Mouse (Mus musculus) forebrain, embryonic 16.5 days (tissue): ENCODE measurements around the gene Osbp2. TPM values are rescaled to one million over a fixed set of nuclear protein-coding genes. Genes with fewer than 3 reads are reported as not detected.

Experiments
- ATAC-seq: fragments of 200-750 bp; cut with Nextera tagmentation; 2 replicates; pipeline ENCODE4 v1.8.0; 2017; ENCODE audit warnings: mild to moderate bottlenecking, moderate library complexity
- H3K27ac ChIP-seq: fragments of 300-500 bp; sonication (generic); 2 replicates; pipeline ENCODE4 v1.5.1; 2014; ENCODE audit warnings: low read length, control low read depth
- H3K27me3 ChIP-seq: fragments of 300-500 bp; sonication (generic); replicated peaks from 2 replicates; pipeline ENCODE4 v1.6.1; 2014; ENCODE audit warnings: low read length; ENCODE audit not compliant: control insufficient read depth, insufficient read depth
- H3K36me3 ChIP-seq: fragments of 300-500 bp; sonication (generic); 2 replicates; pipeline ENCODE4 v1.6.1; 2014; ENCODE audit not compliant: control insufficient read depth, insufficient read depth
- H3K4me1 ChIP-seq: fragments of 300-500 bp; sonication (generic); replicated peaks from 2 replicates; pipeline ENCODE4 v1.6.1; 2014; ENCODE audit warnings: low read length; ENCODE audit not compliant: control insufficient read depth, insufficient read depth
- H3K4me2 ChIP-seq: fragments of 300-500 bp; sonication (generic); 2 replicates; pipeline ENCODE4 v1.6.1; 2014; ENCODE audit warnings: mild to moderate bottlenecking, low read length, control low read depth
- H3K4me3 ChIP-seq: fragments of 300-500 bp; sonication (generic); replicated peaks from 2 replicates; pipeline ENCODE4 v1.5.1; 2014; ENCODE audit warnings: mild to moderate bottlenecking, low read length, control low read depth
- H3K9ac ChIP-seq: fragments of 300-500 bp; sonication (generic); replicated peaks from 2 replicates; pipeline ENCODE4 v1.6.1; 2014; ENCODE audit warnings: low read depth, low read length, control low read depth
- H3K9me3 ChIP-seq: fragments of 300-500 bp; sonication (generic); 2 replicates; pipeline ENCODE4 v1.6.1; 2016; ENCODE audit warnings: low read length; ENCODE audit not compliant: control insufficient read depth
- WGBS: fragments of 180-500 bp; shearing (Covaris S2); extraction: QIAGEN DNeasy Blood & Tissue Kit; methylation state at CpG from one replicate; pipeline ENCODE4 v1.1.7; 2014; 5-methylcytosine and 5-hydroxymethylcytosine counted together
- polyA plus RNA-seq: library from polyadenylated mRNA; unstranded; fragments of >200 nt; fragmentation: Nextera tagmentation; extraction: Ambion mirVana; gene quantifications from 2 replicates; pipeline ENCODE4 v1.2.1, GENCODE M21; 2015

Osbp2 gene
- polyA plus RNA-seq, 1 experiment from 2014 or later, result 19.5 TPM

- peak; percentile 82 for ATAC-seq
- Histone ChIP-seq H3K9me3 (no peaks in the 10 kb centered on the region), H3K27ac (no peak overlapping the region), H3K4me2 (peak overlapping the region; percentile 78), H3K36me3 (no peaks in the 10 kb centered on the region), H3K27me3 (peaks cover 16% of the 10 kb centered on the region), H3K9ac (peak overlapping the region; percentile 74), H3K4me1 (peaks cover 12% of the 10 kb centered on the region), H3K4me3 (peak overlapping the region; percentile 55)
- WGBS, result 1% methylated on average over 51 of the region's 56 CpGs
Observed at GRCm38 (mm10) chr11:3774463-3775262, 89.0 kb downstream of the Osbp2 start.

DNA sequence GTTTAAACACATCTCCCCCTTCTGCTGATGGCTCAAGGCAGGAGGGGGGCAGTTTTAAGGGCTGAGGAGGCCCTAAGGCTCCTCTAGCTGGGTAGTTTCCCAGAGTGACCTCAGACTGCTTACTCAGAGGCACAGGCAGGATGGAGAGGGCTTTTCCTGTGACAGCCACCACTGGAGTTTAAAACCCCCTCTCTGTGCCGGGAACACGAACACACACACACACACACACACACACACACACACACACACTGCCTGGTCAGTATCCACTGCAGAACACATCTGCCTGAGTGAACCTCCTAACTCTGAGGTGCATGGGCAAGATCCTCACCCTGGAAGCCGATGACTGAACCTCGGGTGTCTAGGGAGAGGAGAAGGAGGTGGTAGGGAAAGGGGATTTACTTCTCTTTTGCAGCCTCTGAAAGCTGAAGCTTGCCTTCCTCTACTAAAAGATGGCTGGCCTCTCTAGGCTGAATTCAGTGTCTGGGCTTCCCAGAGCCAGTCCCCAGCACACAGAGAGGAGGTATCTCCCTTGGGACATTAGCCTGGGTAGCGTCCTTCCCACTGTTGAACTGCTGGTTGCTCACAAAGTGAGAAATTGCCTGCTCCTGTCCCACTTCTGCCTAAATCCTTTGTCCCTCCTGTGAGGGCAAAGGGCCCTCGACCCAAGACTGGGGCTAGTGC is 89.8 kb downstream of the Osbp2 start:
- WGBS, result 32% methylated on average over 6 of the region's 6 CpGs
- no peaks in the 10 kb centered on the region for H3K36me3 ChIP-seq
- ATAC-seq, result peak; percentile 36; the same call in 1 of the 2 replicates
- peak overlapping the region; percentile 78 for H3K4me2 ChIP-seq
- peak overlapping the region; percentile 55 for H3K4me3 ChIP-seq
- no peaks in the 10 kb centered on the region for H3K9me3 ChIP-seq
- peaks cover 12% of the 10 kb centered on the region for H3K4me1 ChIP-seq
- H3K27ac ChIP-seq, result no peak overlapping the region
- peaks cover 16% of the 10 kb centered on the region for H3K27me3 ChIP-seq
- peak overlapping the region; percentile 74 for H3K9ac ChIP-seq

DNA sequence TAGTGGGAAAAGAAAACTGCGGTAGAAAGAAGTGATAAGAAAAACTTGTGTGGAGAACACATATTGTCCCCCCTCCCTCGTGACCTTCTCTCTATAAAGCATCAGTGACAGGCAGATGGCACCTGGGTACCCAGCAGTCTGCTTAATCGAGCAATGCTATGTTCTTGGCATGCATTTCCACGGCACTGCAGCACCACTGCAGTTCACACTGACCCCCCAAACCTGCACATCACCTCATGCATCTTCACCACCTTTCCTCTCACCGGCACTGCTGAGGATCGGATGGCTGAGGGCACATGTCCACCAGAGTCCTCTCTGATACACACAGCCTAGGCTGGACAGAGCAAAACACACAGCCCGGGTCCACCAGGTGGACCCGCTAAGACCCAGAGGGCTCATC is 90.6 kb downstream of the Osbp2 start:
- Histone ChIP-seq H3K4me3 (peak overlapping the region; percentile 55), H3K9me3 (no peaks in the 10 kb centered on the region), H3K4me2 (peak overlapping the region; percentile 78), H3K9ac (no peak overlapping the region), H3K36me3 (no peaks in the 10 kb centered on the region), H3K27ac (no peak overlapping the region), H3K27me3 (peaks cover 16% of the 10 kb centered on the region), H3K4me1 (peaks cover 12% of the 10 kb centered on the region)
- WGBS, result 75% methylated on average over 8 of the region's 8 CpGs
- no peak for ATAC-seq

DNA sequence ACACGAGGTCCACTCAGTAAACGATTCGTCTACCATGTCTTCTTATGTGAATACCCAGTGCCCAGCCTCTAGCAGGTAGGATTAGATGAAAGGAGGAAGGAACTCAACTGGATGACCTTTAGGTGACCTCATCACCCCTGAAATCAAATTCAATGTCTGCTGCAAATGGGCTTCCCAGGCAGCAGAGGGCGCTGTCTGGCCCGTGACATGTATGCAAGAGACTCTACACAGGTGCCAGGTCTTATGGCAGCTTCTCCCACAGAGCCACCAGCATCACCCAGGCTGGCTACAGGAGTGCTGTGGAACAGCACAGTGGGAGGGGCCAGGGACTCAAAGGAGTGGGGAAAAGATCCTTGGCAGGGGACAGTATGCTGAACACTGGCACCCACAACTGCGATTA is 92.4 kb downstream of the Osbp2 start:
- H3K27ac ChIP-seq, result no peak overlapping the region
- ATAC-seq, result no peak
- no peaks in the 10 kb centered on the region for H3K9me3 ChIP-seq
- H3K4me2 ChIP-seq, result no peak overlapping the region
- peaks cover 13% of the 10 kb centered on the region for H3K27me3 ChIP-seq
- H3K4me1 ChIP-seq, result peaks cover 12% of the 10 kb centered on the region
- H3K36me3 ChIP-seq, result no peaks in the 10 kb centered on the region
- H3K9ac ChIP-seq, result no peak overlapping the region
- no peak overlapping the region for H3K4me3 ChIP-seq
- 55% methylated on average over 6 of the region's 6 CpGs for WGBS

- Histone ChIP-seq H3K9ac (no peak overlapping the region), H3K4me3 (no peak overlapping the region), H3K27me3 (peaks cover under 1% of the 10 kb centered on the region; the same call in 1 of the 2 replicates), H3K4me1 (peaks cover 3% of the 10 kb centered on the region; the same call in 1 of the 2 replicates), H3K27ac (no peak overlapping the region), H3K36me3 (no peaks in the 10 kb centered on the region), H3K9me3 (no peaks in the 10 kb centered on the region), H3K4me2 (no peak overlapping the region)
- 75% methylated on average over 5 of the region's 5 CpGs for WGBS
- ATAC-seq, result no peak
Observed at GRCm38 (mm10) chr11:3767830-3768229, 95.9 kb downstream of the Osbp2 start.

DNA sequence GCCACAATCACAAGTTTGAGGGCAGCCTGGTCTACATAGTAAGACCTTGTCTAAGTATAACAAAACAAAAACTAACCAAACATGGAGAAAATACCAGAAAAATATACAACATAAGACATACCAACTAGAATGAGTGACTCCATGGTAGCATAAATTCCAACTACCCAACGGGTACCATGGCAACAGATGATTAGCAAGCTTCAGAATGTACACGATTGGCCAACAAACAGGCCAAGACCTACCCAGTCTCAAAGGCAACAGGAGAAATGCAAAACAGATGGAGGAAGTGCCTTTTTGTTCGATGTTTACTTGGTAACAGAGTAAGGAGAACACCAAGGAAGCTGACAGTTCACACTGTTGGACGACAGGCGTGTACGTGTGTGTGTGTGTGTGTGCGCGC is 96.7 kb downstream of the Osbp2 start:
- 84% methylated on average over 8 of the region's 8 CpGs for WGBS
- no peak overlapping the region for H3K4me3 ChIP-seq
- ATAC-seq, result no peak

DNA sequence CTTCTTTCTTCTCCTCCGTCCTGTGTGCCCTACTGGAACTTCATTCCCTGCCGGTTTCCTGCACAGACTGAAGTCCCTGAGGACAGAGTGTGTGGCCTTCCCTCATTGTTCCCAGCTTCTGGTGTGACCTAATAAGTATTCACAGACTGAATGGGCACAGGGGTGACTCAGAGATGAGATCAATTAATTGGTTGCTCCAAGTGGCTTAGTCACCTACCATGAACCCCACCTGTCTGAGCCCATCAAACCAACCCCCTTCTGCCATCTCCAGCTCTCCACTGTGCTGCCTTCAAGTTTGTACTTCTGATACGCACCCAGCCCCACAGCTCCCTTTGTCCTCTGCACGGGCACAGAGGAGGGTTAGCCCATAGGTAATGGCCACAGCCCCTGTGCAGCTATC is 99.4 kb downstream of the Osbp2 start:
- H3K27me3 ChIP-seq, result peaks cover 18% of the 10 kb centered on the region
- H3K4me3 ChIP-seq, result no peak overlapping the region
- ATAC-seq, result no peak
- WGBS, result 18% methylated on average over 4 of the region's 4 CpGs
- no peak overlapping the region for H3K27ac ChIP-seq
- no peaks in the 10 kb centered on the region for H3K9me3 ChIP-seq
- no peaks in the 10 kb centered on the region for H3K36me3 ChIP-seq
- no peak overlapping the region for H3K9ac ChIP-seq
- no peak overlapping the region for H3K4me2 ChIP-seq
- peaks cover 12% of the 10 kb centered on the region for H3K4me1 ChIP-seq

More for the DNA sequence above, 96.7 kb downstream of the Osbp2 start:
- Histone ChIP-seq H3K4me1 (peaks cover 8% of the 10 kb centered on the region), H3K27ac (no peak overlapping the region), H3K36me3 (no peaks in the 10 kb centered on the region), H3K27me3 (peaks cover 4% of the 10 kb centered on the region; the same call in 1 of the 2 replicates), H3K9me3 (no peaks in the 10 kb centered on the region), H3K4me2 (no peak overlapping the region), H3K9ac (no peak overlapping the region)

DNA sequence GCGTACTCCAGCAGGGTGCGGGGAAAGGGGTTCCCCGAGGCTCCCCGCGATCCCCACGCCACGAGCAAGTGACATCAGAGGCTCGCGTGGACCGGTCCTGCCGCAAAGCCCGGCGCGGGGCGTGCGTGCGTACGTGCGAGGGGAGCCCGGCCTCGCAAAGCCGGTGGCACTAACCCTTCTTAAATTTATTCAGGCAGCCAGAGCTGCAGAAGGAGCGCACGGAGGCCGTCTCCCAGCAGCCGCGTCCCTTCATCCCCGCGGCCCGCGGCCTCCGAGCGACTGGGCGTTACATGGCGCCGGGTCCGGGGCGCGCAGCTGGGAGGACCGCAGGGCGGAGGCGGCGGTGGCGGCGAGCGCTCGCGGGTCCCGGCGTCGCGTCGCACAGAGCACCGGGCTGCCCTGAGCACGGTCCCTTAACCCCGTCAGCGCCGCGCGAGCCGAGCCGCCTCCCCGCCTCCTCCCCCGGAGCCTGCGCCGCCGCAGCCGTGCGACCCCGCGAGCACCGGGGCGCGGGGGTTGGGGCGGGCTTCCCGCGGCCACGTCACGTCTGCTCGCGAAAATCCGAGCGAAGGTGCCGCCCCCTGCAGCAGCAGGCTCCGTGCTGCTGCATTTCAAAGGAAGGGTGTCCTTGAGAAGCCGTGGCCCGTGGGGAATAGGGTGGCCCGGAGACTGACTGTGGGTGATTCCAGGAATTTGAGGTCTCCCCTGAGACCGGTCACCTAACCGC is 101.8 kb downstream of the Osbp2 start:
- Histone ChIP-seq H3K4me1 (peaks cover 12% of the 10 kb centered on the region), H3K27ac (no peak overlapping the region; the same call in 1 of the 2 replicates), H3K27me3 (peaks cover 18% of the 10 kb centered on the region), H3K9me3 (no peaks in the 10 kb centered on the region), H3K4me3 (peak overlapping the region; percentile 67), H3K9ac (peak overlapping the region; percentile 73), H3K4me2 (peak overlapping the region; percentile 91), H3K36me3 (no peaks in the 10 kb centered on the region)
- WGBS, result under 1% methylated on average over 78 of the region's 90 CpGs
- ATAC-seq, result peak; percentile 75

DNA sequence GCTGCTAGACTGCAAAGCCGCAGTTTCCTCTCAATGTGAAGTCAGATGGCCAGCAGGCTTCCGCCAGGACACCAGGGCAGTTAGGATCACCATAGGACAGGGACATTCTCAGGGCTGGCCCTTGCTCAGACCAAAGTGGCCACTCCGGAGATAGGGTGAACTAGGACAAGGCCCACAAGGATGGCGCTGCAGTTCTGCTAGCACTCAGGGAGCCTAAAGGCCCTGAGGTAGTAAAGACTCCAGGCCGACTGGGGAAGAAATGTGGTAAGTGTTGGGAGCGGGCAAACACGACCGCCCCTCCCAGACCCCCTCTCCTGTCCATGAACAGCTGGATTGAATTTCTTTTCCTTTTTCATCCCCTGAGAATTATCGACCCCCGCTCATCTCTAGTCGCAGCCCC is 102.4 kb downstream of the Osbp2 start:
- no peak for ATAC-seq
- H3K36me3 ChIP-seq, result no peaks in the 10 kb centered on the region
- no peaks in the 10 kb centered on the region for H3K9me3 ChIP-seq
- H3K4me3 ChIP-seq, result peak overlapping the region; percentile 67
- peaks cover 18% of the 10 kb centered on the region for H3K27me3 ChIP-seq
- peaks cover 12% of the 10 kb centered on the region for H3K4me1 ChIP-seq
- 8% methylated on average over 11 of the region's 11 CpGs for WGBS
- peak overlapping the region; percentile 73 for H3K9ac ChIP-seq
- peak overlapping the region; percentile 91 for H3K4me2 ChIP-seq
- no peak overlapping the region for H3K27ac ChIP-seq
